Mouse (Mus musculus) erythroblast, adult 5-6 weeks (primary cell): ENCODE data around the gene Nr1d2. TPM values are rescaled to one million over a fixed set of nuclear protein-coding genes. Genes with fewer than 3 reads are reported as not detected.
"Not testable (repeated sequence)": the region's sequence is repeated elsewhere in the genome, so short reads cannot be mapped to it uniquely, and the experiment has no call there.

Experiments
- ATAC-seq: replicated peaks from 2 replicates; pipeline ENCODE4 v1.8.0; 2016; ENCODE audit warnings: moderate number of reproducible peaks, mild to moderate bottlenecking, moderate TSS enrichment, inconsistent platforms; ENCODE audit not compliant: poor library complexity, low FRiP score, severe bottlenecking
- total RNA-seq, 2 experiments: library from RNA; stranded (forward) in 1 of 2; stranded (reverse) in 1 of 2; fragments of 150-400 nt in 1 of 2; fragments of 200-764, 138-1000 nt in 1 of 2; gene quantifications; 2 replicates each; pipeline versions ENCODE4 v1.2.3 to v1.2.4; 2015 to 2017; ENCODE audit warnings: low replicate concordance in 2 of 2

The Nr1d2 gene
- total RNA-seq, 2 experiments from 2014 or later: 2.5 to 2.9 TPM

DNA sequence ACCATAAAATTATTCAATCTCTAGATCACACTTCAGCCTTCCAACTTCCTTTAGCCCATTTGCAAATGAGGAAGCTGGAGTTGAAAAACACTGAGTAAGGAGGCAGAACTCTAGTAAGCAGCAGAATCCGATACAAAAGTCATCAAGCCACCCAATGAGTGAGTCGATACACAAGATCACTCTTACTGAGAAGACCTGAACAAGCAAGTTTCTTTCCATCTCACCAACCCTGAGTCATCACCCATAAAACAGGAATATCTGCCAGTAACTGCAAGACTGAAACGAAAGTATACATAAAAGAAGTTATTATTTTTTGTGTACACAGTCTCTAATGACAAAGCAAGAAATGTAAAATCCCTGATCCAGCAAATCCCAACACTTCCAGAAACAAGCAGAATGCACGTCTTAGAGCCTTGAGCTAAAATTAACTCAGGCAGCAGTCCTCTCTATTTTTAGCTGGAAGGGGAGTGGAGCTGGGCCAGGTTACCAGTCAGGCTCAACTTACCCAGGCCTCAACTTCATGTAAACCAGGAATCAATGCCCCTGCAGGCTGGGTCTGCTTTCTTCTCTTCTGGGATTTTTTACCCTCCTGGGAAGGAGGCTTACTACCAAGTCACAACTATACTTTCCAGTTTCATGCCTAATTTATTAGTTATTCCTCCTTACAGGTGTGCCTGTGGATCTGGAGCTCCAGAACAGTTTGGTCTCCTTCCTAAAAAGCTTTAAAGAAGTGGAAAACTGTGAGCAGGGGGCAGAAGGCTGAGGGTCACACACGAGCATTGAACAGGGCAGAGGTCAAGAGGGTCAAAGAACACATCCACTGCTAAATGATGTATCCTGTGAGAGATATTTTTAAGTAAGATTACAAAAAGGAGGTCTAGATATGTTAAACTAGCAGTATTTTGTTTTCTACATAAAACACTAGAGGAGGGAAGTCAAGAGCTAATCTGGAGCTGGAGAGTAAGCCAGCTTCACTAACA, 4.7 kb downstream of the Nr1d2 start:
- ATAC-seq: no peak

DNA sequence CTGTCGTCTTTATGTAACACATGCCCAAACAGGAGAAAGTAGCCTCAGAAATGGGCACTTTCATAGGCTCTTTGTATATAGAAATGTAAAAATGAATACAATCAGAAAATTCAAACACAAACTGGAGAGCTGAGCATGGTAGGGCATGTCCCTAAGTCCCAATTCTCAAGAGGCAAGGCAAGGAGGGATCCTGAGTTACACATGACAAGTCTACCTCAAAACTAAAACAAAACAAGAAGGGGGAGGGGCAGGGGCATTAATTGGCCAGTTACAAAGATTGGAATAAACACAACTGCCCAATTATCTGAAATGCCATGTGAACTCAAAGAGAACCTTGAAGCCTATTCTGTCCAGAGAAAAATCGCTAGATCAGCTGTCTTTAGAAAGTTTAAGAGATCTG, 5.9 kb downstream of the Nr1d2 start:
- ATAC-seq: no peak

DNA sequence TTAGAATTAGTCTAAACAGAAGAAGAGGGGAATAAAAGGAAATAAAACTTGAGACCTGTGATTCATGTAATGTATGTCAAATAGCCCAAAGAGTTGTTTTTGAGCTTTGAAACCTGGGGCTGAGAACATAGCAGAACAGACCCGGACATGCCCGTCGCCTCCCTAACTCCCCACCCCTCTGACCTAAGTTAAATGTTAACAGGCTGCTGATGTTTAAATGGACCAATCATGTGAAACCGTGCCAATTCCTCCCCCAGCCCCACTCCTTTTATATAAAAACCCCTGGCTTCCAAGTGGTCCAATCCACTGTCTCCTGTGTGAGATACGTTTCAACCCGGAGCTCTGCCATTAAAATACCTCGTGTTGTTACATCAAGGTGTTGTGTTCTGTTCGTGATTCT, 7.1 kb downstream of the Nr1d2 start:
- not testable (repeated sequence) for ATAC-seq

DNA sequence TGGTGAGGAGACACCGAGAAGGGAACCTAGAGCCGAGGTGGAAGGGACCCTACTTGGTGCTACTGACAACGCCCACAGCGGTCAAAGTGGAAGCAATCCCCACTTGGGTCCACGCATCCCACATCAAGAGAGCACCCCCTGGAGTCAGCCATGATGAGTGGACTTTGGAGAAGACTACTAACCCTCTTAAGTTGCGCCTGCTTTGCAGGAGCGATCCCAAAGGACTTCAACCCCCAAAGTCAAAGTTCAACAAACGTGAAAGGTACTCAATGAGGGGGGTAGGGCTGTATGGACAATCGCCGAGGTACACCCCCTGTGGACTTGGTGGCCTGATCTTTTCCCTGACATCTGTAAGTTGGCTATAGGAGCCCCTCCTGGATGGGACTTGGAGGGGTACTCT, 9.2 kb downstream of the Nr1d2 start:
- not testable (repeated sequence) for ATAC-seq

DNA sequence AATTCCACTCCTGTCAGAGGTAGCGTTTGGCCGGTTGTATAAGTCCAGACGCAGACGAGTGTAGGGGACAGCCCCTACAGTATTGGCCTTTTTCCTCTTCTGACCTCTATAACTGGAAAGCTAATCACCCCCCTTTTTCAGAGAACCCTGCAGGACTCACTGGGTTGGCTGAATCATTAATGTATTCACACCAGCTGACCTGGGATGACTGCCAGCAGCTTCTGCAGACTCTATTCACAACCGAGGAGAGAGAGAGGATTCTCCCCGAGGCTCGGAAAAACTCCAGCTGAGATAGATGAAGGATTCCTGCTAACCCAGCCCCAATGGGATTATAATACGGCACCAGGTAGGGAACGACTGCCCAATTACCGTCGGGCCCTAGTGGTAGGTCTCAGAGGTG, 12.7 kb downstream of the Nr1d2 start:
- not testable (repeated sequence) for ATAC-seq

DNA sequence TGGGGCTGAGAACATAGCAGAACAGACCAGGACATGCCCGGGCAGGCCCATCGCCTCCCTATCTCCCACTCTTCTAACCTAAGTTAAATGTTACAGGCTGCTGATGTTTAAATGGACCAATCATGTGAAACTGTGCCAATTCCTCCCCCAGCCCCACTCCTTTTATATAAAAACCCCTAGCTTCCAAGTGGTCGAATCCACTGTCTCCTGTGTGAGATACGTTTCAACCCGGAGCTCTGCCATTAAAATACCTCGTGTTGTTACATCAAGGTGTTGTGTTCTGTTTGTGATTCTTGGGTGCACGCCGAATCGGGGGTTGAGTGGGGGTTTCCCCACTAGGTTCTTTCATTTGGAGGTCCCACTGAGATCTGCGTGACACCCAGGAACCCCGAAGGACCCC, 13.5 kb downstream of the Nr1d2 start:
- not testable (repeated sequence) for ATAC-seq

DNA sequence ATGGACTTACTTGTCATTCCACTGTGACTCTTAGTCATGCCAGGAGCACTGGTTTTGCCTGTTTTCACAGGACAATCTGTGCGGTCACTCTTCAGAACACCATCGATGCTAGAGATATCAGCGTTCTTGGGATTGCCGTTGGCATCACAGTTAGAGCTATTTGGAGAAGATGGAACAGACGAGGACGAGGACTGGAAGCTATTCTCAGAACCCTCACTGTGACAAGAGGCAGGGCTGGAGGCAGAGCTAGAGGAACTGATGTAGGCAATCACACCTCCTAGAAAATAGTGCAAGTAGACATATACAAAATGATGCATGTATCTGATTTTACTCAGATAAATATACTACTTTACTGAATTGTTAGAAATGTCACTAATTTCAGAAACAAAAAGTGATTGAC, 16.9 kb downstream of the Nr1d2 start:
- ATAC-seq: no peak

DNA sequence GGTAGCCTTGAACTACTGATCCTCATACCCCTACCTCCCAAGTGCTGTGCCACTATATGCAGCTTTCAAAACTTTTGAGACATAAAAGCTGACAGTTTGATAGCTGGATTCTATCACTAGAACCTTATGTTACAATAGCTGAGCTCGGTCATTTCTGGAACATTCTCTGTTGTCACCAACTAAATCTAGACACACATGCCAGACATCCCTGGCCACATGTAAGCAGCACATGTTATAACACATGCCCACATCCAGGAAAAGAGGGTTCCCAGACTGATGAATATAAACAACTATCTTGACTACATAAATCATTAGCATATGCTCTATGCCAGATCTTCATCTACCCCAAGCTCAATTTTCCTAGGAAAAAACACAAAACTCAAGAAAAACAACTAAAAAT, 21.8 kb downstream of the Nr1d2 start:
- ATAC-seq: no peak

DNA sequence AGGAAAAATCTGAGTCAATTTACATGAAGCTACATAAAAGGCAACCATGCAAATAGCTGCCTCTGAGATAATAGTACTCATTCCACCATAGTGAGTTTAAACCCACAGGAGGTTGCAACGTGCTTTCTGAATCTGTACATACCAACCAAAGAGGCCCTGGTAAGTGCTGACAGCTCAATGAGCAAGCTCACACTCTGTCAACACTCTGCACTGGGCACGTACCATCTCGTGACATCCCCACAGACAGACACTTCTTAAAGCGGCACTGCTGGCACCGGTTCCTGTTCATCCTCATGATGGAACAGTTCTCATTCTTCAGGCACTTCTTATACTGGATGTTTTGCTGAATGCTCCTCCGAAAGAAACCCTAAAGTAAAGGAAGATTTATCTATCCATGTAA, 22.5 kb downstream of the Nr1d2 start:
- no peak for ATAC-seq

DNA sequence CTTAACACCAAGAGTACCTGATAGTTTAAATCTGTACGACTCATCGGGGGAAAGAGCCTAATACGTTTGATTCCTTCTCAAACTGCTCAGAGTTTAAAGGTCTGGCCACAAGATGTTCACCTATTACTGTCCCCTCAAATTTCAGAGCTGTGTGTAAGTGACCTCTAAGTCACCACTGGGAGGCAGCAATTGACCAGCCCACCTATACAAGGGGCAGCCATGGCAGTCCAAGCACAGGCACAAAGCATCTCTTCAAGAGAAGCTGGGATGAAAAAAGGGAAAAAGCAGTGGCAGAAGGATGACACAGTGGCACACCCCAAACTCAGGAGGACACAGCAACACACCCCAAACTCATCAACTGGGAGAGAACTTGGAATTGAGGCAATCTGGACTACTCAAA, 28.1 kb downstream of the Nr1d2 start:
- ATAC-seq: no peak

DNA sequence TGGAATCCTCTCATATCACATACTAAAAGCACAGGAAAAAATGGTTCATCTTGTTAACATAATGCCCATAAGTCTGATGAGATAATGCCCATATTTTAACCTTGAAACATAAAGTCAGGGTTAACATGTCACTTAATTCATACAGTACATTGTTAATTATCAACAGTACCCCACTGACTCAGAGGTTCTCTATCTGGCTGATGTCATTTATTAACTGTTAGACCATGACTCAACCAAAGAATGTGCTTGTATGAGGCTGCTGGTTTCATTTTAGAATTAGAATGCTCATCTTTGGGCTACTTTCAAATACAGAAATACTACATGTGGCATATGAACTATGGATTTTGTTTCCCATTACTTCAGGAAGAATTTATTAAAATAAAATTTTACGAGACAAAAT, 34.6 kb downstream of the Nr1d2 start:
- ATAC-seq: not testable (repeated sequence)

DNA sequence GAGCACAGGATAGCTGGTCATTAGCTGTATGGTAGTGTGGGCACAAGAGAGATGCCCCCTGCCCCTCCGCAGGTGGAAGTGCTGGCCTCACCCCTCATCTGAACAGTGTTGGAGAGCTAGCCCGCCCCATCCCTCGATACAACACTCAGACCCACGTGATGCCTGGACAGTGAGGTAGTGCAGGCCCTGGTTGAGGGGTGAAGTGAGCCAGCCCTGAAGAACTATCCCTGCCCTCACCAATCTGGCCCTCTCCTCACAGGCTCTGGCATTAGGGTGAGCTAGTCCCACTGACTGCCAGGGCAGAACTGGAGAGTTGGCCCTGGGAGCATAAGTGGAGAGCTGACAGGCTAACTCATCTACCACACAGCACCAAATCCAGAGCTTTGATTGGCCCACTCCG, 37.5 kb downstream of the Nr1d2 start:
- ATAC-seq: no peak

DNA sequence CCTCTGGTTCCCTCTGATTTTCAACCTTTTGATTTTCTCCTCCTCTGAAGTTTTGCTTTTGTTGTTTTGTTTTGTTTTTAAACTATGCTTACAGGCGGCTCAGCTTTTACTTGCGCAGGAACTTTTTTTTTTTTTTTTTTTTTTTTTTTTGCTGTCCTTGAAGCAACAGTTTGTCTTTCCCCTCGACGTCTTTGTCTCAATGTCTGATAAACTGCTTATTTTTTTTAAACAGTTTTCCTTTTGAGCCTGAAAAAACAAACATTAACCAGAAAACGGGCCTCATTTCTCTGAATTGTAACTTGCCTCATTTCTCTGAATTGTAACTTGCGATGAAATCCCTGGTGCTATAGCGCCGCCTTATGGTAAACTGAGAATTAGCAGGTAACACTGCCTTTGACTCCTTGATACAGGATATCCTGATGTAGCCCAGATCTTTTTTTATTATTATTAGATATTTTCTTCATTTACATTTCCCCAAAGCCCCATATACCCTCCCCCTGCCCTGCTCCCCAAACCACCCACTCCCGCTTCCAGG, 52.0 kb downstream of the Nr1d2 start:
- no peak for ATAC-seq

DNA sequence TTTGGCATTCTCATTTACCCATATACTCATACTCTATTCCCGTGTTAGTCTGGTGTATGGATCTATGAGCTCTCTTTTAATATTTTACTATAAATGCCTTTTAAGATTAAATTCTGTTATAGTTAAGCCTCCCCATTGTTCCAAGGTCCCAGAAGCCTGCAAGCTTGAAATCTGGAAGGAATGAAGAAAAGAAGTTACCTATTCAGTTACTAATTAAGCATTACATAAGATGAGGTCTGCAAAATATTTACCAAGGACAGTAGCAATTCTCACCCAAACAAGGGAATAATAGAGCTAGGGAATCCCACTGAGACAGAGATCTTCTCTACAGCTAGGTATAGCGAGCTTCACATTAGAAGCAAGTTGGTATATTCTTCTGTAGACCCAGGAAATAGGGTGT, 61.4 kb downstream of the Nr1d2 start:
- not testable (repeated sequence) for ATAC-seq

DNA sequence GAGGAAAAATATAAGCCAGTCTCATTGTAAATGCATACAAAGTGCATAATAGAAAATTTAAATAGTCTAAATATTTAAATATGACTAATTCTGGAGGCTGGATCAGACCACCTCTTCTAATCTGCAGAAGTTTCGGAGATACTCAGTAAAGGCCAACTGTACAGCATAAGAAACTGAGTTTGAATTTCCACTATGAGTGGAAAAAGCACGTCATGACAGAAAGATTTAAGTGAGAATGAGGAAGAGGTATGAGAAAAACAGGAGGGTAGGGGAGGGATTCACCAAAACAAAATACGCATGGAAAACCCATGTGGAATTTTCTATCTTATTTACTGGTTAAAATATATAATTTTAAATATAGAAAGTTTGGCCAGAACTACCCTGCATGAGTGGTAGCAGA, 71.3 kb downstream of the Nr1d2 start:
- ATAC-seq: no peak

DNA sequence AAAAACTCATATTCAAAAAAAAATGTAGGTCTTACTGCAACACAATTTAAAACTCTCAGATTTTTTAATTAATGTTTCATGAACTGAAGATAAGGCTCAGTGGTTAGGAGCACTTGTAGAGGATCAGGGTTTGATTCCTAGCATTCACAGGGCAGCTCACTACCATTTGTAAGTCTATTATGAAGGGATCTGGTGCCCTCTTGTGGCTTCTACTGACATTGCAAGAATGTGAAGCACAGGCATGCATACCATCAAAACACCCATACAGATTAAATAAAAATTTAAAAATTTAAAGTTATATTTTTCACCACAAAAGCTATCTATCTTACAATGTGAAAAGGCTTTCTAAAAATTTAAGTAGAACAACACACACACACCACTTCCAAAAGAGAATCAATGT, 71.9 kb downstream of the Nr1d2 start:
- ATAC-seq: no peak

Other genes with a start within 250 kb of the Nr1d2 start
- 0.21 TPM in 1 of 2 replicates, not detected in the other for gene Nkiras1, start 32.0 kb upstream of the Nr1d2 start, total RNA-seq (2015; ENCODE audit: low replicate concordance)
- 2.4 and 3.5 TPM in 2 replicates for gene Nkiras1, start 32.0 kb upstream of the Nr1d2 start, total RNA-seq (2017; ENCODE audit: low replicate concordance)
- gene Rpl15, start 32.3 kb upstream of the Nr1d2 start, total RNA-seq (2015; ENCODE audit: low replicate concordance): 481 and 533 TPM in 2 replicates
- 416 and 508 TPM in 2 replicates for gene Rpl15, start 32.3 kb upstream of the Nr1d2 start, total RNA-seq (2017; ENCODE audit: low replicate concordance)
- 12.3 and 36.8 TPM in 2 replicates for gene Ube2e1, start 92.7 kb upstream of the Nr1d2 start, total RNA-seq (2015; ENCODE audit: low replicate concordance)
- 7.0 and 8.2 TPM in 2 replicates for gene Ube2e1, start 92.7 kb upstream of the Nr1d2 start, total RNA-seq (2017; ENCODE audit: low replicate concordance)